Mouse (Mus musculus) CD4-positive, CD25-positive, alpha-beta regulatory T cell, adult 2 months (primary cell): ENCODE measurements around the gene Zfp563.

Experiments used
- DNase-seq: peaks from one replicate; pipeline ENCODE4 v3.0.0-alpha.2; 2012; ENCODE audit warnings: low read depth, low spot score

Zfp563 gene

GRCm38 (mm10) chr17:33089220-33089949, at the start of gene Zfp563:
Gene Zfp563 (plus strand): TSS chr17:33089310.
- peak; percentile 88 for DNase-seq

GRCm38 (mm10) chr17:33058791-33059190, 30.3 kb upstream of the Zfp563 start:
- DNase-seq, result peak; percentile 12

GRCm38 (mm10) chr17:33063001-33063400, 26.1 kb upstream of the Zfp563 start:
- DNase-seq, result no peak

GRCm38 (mm10) chr17:33067958-33068357, 21.2 kb upstream of the Zfp563 start, which contains the start of gene 4921501E09Rik:
Gene 4921501E09Rik (minus strand): TSS chr17:33068058.
- no peak for DNase-seq

- DNase-seq, result no peak
Observed at GRCm38 (mm10) chr17:33091630-33092029, 2.5 kb downstream of the Zfp563 start.

GRCm38 (mm10) chr17:33092391-33093193, 3.5 kb downstream of the Zfp563 start:
- peak; percentile 75 for DNase-seq

- no peak for DNase-seq
Observed at GRCm38 (mm10) chr17:33097396-33097795, 8.3 kb downstream of the Zfp563 start.

GRCm38 (mm10) chr17:33124546-33124945, 35.4 kb downstream of the Zfp563 start:
- DNase-seq, result no peak

GRCm38 (mm10) chr17:33126257-33126656, 37.1 kb downstream of the Zfp563 start:
- no peak for DNase-seq

- no peak for DNase-seq
Observed at GRCm38 (mm10) chr17:33139261-33139820, 50.2 kb downstream of the Zfp563 start, which contains the start of gene Morc2b. Gene Morc2b (minus strand): TSS chr17:33139683.
